Mouse (Mus musculus) forebrain, embryonic 14.5 days (tissue): ENCODE data around the gene 1500011B03Rik. TPM values are rescaled to one million over a fixed set of nuclear protein-coding genes. Genes with fewer than 3 reads are reported as not detected.

ENCODE experiments used
- ATAC-seq: fragments of 200-750 bp; cut with Nextera tagmentation; 2 replicates; pipeline ENCODE4 v1.8.0; 2017; ENCODE audit warnings: mild to moderate bottlenecking, moderate library complexity
- DNase-seq: peaks from one replicate; pipeline ENCODE4 v3.0.0-alpha.2; 2015; ENCODE audit warnings: low spot score
- H3K27ac ChIP-seq: fragments of 300-500 bp; sonication (generic); 2 replicates; pipeline ENCODE4 v1.5.1; 2014; ENCODE audit warnings: low read depth, mild to moderate bottlenecking, control low read depth, low read length, moderate library complexity
- H3K27me3 ChIP-seq: fragments of 300-500 bp; sonication (generic); replicated peaks from 2 replicates; pipeline ENCODE4 v1.6.1; 2014; ENCODE audit warnings: low read length, control low read depth, mixed read lengths; ENCODE audit not compliant: control insufficient read depth, insufficient read depth
- H3K36me3 ChIP-seq: fragments of 300-500 bp; sonication (generic); 2 replicates; pipeline ENCODE4 v1.6.1; 2014; ENCODE audit warnings: low read length, control low read depth; ENCODE audit not compliant: control insufficient read depth, insufficient read depth
- H3K4me1 ChIP-seq: fragments of 300-500 bp; sonication (generic); 2 replicates; pipeline ENCODE4 v1.6.1; 2014; ENCODE audit warnings: antibody characterized with exemption, low read length, control low read depth; ENCODE audit not compliant: control insufficient read depth, insufficient read depth
- H3K4me2 ChIP-seq: fragments of 300-500 bp; sonication (generic); 2 replicates; pipeline ENCODE4 v1.6.1; 2014; ENCODE audit warnings: mild to moderate bottlenecking, control low read depth, low read length
- H3K4me3 ChIP-seq: fragments of 300-500 bp; sonication (generic); 2 replicates; pipeline ENCODE4 v1.5.1; 2014; ENCODE audit warnings: low read depth, low read length, control low read depth
- H3K9ac ChIP-seq: fragments of 300-500 bp; sonication (generic); 2 replicates; pipeline ENCODE4 v1.6.1; 2014; ENCODE audit warnings: mild to moderate bottlenecking, low read length, control low read depth, moderate library complexity
- H3K9me3 ChIP-seq: fragments of 300-500 bp; sonication (generic); replicated peaks from 2 replicates; pipeline ENCODE4 v1.6.1; 2016; ENCODE audit warnings: low read length, control low read depth, mixed read lengths; ENCODE audit not compliant: control insufficient read depth
- WGBS: fragments of 180-500 bp; shearing (Covaris S2); extraction: QIAGEN DNeasy Blood & Tissue Kit; methylation state at CpG from one replicate; pipeline ENCODE4 v1.1.7; 2014; 5-methylcytosine and 5-hydroxymethylcytosine counted together
- polyA plus RNA-seq: library from polyadenylated mRNA; unstranded; fragments of >200 nt; fragmentation: Nextera tagmentation; extraction: Ambion mirVana; gene quantifications from 2 replicates; pipeline ENCODE4 v1.2.1, GENCODE M21; 2014

1500011B03Rik gene
- polyA plus RNA-seq, 1 experiment from 2014 or later: 273 TPM

DNA sequence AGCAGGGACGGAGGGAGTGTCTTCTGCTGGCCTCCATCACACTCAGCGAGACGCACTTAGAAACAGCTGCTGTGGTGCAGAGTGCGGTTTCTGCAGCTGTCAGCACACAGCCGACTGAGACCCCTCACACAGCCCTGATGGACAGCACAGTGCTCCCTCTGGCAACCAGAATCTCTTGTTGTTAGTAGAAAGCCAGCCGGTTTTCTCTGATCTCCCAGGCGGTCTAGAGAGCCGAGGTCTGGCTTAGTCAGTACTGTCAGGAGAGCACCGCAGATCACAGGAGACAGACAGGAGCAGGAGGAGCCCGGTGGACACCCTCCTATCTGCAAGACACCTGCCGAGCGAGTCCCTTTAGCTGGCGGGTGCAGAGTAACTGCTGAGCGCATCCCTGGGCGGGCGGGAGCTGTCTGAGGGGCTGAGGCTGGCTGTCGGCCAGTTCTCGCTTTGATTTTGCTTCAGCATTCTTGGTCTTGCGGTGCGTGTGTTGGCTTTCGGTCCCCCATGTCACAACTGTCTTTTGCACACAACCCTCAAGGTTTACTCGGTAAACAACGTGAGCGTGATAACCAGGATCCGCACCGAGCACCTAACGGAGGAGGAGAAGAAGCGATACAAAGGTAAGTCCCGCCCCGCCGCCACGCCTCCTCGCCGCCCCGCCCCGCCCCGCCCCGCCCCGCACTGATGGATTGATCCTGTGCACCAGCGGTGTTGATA is 26.8 kb downstream of the 1500011B03Rik start:
- Histone ChIP-seq H3K27me3 (no peaks in the 10 kb centered on the region), H3K4me1 (peaks cover 9% of the 10 kb centered on the region; the same call in 1 of the 2 replicates), H3K9me3 (no peaks in the 10 kb centered on the region), H3K4me2 (peak overlapping the region; percentile 61), H3K27ac (peak overlapping the region; percentile 63), H3K9ac (peak overlapping the region; percentile 59), H3K36me3 (peaks cover 68% of the 10 kb centered on the region), H3K4me3 (peak overlapping the region; percentile 35)
- DNase-seq (peak; percentile 68), ATAC-seq (peak; percentile 82)
- WGBS: 3% methylated on average over 34 of the region's 40 CpGs

DNA sequence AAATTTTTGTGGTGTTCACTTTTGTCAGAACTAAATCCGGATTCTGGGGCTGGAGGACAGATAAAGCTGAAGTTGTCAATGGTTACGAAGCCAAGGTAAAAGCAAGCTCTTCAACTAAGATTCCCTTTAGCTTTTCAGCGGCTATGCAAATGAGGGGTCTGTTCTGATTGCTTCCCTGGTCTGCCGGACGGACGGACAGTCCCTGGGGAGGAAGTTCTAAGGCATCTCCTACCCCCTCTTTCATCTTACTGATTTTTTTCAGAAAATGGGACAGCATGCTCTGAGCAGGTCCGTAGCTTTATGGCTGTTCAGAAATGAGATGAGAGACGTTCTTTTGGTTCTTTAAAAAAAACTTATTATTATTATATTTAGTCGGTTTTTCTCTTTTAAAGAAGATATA is 27.6 kb downstream of the 1500011B03Rik start:
- ATAC-seq (no peak), DNase-seq (no peak)
- Histone ChIP-seq H3K9me3 (no peaks in the 10 kb centered on the region), H3K27me3 (no peaks in the 10 kb centered on the region), H3K27ac (no peak overlapping the region), H3K4me3 (no peak overlapping the region), H3K36me3 (peaks cover 68% of the 10 kb centered on the region), H3K4me1 (peaks cover 9% of the 10 kb centered on the region; the same call in 1 of the 2 replicates), H3K9ac (no peak overlapping the region), H3K4me2 (no peak overlapping the region)
- 77% methylated on average over 9 of the region's 9 CpGs for WGBS

DNA sequence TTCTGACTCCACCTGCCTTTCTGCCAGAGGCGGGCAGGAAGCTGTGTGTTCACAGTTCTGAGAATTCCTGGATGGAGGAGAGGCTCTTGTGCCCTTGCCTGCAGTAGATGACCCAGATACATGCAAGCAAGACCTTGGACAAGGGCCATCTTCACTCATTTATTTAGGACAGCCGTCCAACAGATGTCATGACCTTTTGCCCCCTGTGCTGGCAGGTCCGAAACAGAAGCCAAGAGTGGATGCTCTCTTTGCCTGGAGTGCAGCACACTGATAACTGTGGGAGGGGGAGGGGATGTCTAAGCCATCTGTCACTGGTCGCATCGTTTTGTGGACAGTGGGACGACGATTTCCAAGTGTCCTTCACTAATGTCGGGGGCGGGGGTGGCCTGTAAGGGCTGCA is 28.0 kb downstream of the 1500011B03Rik start:
- WGBS: 75% methylated on average over 9 of the region's 9 CpGs
- Histone ChIP-seq H3K4me3 (no peak overlapping the region), H3K9me3 (no peaks in the 10 kb centered on the region), H3K36me3 (peaks cover 65% of the 10 kb centered on the region), H3K4me1 (peaks cover 9% of the 10 kb centered on the region; the same call in 1 of the 2 replicates), H3K9ac (no peak overlapping the region), H3K27ac (no peak overlapping the region), H3K27me3 (no peaks in the 10 kb centered on the region), H3K4me2 (no peak overlapping the region)
- ATAC-seq (no peak), DNase-seq (no peak)

DNA sequence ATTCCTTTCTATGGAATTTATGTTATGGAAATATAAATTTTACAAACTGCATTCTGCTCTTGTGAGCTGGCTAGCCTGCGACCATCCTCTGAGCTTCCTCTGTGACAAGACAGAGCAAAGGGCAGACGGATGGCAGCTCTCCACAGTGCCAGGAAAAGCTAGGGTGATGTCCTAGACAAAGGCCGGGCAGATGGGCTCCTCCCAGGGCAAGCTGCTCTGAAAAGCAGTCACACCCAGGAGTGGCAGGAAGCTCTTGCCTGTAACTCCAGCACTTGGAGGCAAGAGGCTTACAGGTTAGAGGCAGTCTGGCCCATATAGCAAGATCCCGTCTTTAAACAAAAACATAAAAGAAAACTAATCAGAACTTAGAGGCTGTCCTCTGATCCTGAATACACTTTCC is 28.7 kb downstream of the 1500011B03Rik start:
- Histone ChIP-seq H3K36me3 (peaks cover 65% of the 10 kb centered on the region), H3K9me3 (no peaks in the 10 kb centered on the region), H3K9ac (no peak overlapping the region), H3K27me3 (no peaks in the 10 kb centered on the region), H3K4me1 (peaks cover 9% of the 10 kb centered on the region; the same call in 1 of the 2 replicates), H3K4me3 (no peak overlapping the region), H3K4me2 (no peak overlapping the region), H3K27ac (no peak overlapping the region)
- ATAC-seq (no peak), DNase-seq (no peak)
- WGBS: 68% methylated on average over 4 of the region's 4 CpGs

DNA sequence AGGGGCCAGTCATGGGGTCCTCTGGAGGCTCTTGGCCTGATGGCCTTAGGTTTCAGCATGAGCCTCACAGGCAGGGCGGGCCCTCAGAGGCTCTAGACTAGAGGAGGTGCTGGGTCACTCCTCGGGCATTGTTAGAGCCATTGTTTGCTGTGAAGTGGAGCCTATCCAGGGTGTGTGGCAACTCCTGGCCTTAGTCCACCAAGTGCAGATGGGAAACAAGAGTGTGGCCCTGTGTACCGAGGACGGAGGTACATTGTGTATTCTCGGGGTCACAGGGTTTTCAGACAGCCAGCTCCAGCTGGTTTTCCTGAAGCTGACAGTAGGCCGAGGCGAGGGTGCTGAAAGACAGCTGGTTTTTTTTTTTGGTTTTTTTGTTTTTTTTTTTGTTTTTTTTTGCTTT is 30.0 kb downstream of the 1500011B03Rik start:
- H3K36me3 ChIP-seq: peaks cover 65% of the 10 kb centered on the region
- ATAC-seq: no peak

DNA sequence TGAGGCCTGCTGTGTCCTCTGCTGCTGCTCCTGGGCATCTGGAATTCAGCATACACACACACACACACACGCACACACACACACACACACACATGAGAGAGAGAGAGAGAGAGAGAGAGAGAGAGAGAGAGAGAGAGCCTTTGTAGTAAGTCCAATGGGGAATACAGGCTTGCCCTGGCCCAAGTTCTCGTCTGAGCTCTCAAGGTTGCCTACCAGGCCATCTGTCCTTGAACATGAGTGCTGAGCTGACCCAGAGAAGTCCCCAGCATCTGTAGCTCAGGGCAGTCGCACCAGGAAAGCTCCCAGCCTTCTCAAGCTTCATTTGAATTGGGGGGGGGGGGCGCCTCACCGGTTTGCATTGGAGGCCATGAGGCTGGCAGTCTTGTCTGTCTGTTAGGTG is 38.1 kb downstream of the 1500011B03Rik start:
- H3K9me3 ChIP-seq: no peaks in the 10 kb centered on the region
- DNase-seq (no peak), ATAC-seq (no peak)
- H3K4me3 ChIP-seq: no peak overlapping the region
- 61% methylated on average over 5 of the region's 5 CpGs for WGBS
- no peaks in the 10 kb centered on the region for H3K27me3 ChIP-seq
- H3K4me2 ChIP-seq: no peak overlapping the region
- H3K36me3 ChIP-seq: peaks cover 42% of the 10 kb centered on the region
- no peak overlapping the region for H3K27ac ChIP-seq
- no peak overlapping the region for H3K9ac ChIP-seq
- no peaks in the 10 kb centered on the region for H3K4me1 ChIP-seq

More for the DNA sequence above, 30.0 kb downstream of the 1500011B03Rik start:
- no peak for DNase-seq
- Histone ChIP-seq H3K4me3 (no peak overlapping the region), H3K4me1 (peaks cover 9% of the 10 kb centered on the region; the same call in 1 of the 2 replicates), H3K4me2 (no peak overlapping the region), H3K9me3 (no peaks in the 10 kb centered on the region), H3K27me3 (no peaks in the 10 kb centered on the region), H3K27ac (no peak overlapping the region), H3K9ac (no peak overlapping the region)
- 75% methylated on average over 7 of the region's 7 CpGs for WGBS

DNA sequence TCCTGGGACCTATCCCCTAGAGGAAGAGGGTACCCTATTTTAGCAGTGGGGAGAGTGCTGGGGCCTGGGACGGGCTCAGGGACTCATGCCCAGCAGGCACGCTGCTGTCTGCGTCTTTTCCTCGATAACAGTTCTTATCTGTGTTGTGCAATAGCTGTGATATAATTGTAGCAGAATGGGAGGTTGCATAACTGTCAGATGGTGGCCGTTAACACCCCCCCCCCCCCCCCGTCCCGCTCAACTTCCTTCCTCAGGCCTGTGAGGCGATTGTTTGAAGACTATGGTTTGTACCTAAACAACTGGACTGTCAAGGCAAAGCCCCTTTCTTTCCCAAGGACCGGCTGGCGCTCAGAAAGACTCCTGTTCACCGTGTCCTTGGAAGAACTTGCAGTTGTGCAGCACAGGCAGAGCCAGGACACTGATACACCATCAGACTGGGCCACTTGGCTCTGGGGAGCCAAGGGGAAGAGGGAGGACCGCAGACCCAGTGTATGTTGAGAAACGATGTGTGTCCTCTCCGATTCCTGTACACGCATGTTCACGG is 38.6 kb downstream of the 1500011B03Rik start:
- peaks cover 38% of the 10 kb centered on the region for H3K36me3 ChIP-seq
- 90% methylated on average over 16 of the region's 16 CpGs for WGBS
- H3K4me2 ChIP-seq: no peak overlapping the region
- no peak for DNase-seq
- no peak overlapping the region for H3K9ac ChIP-seq
- ATAC-seq: no peak
- no peaks in the 10 kb centered on the region for H3K27me3 ChIP-seq
- H3K9me3 ChIP-seq: no peaks in the 10 kb centered on the region
- 0 out of 2 replicates have a peak overlapping the region, but pooled peaks have one; percentile 7 for H3K27ac ChIP-seq
- H3K4me1 ChIP-seq: no peaks in the 10 kb centered on the region
- H3K4me3 ChIP-seq: no peak overlapping the region

DNA sequence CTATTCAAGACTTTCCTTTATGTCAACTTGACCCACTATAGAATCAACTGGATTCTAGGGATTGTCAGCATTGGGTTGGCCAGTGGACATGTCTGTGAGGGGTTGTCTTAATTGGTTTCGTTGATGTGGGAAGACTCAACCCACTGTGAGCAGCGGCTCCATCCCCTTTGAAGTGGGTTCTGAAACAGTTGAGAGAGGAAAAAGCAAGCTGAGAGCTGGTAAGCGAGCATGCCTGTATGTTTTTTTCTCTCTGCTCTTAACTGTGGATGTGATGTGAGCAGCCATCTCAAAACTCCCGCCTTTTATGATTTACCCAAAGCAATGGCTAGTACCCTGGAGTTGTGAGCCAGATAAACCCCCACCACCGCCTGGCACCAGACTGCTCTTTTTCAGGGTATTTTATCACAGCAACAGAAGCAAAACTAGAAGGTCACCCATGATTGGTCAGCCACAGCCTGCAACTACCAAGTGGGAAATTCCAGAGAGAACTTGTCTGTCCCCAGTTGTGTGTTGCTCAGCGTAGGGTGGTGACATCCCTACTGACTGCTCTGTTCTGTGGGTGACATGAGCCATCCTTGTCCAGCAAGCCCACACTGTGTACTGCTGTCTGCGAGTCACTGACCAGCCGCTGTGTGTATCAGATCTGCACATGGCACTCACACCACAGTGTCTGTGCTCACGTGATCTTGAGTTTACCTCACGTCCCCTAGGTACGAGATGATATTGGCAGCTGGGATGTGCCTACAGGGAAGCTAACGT is 39.7 kb downstream of the 1500011B03Rik start:
- Histone ChIP-seq H3K4me2 (no peak overlapping the region), H3K27ac (no peak overlapping the region), H3K27me3 (no peaks in the 10 kb centered on the region), H3K4me3 (no peak overlapping the region), H3K36me3 (peaks cover 27% of the 10 kb centered on the region), H3K9me3 (no peaks in the 10 kb centered on the region), H3K9ac (no peak overlapping the region), H3K4me1 (no peaks in the 10 kb centered on the region)
- DNase-seq (no peak), ATAC-seq (no peak)
- 85% methylated on average over 12 of the region's 12 CpGs for WGBS
